Mouse (Mus musculus): ENCODE data around the gene Nup155. TPM values are rescaled to one million over a fixed set of nuclear protein-coding genes. Genes with fewer than 3 reads are reported as not detected.

The Nup155 gene
- polyA plus RNA-seq, 1 experiment from 2014 or later, result 11.4 TPM

Other genes starting within 250 kb of the Nup155 start
- 68.4 and 72.2 TPM in 2 replicates for gene Wdr70, start 10.1 kb upstream of the Nup155 start, polyA plus RNA-seq (2015; fragmentation: Nextera tagmentation; extraction: Ambion mirVana)
- gene Cplane1, start 59.8 kb downstream of the Nup155 start, polyA plus RNA-seq (2015; fragmentation: Nextera tagmentation; extraction: Ambion mirVana), result 18.5 and 19.0 TPM in 2 replicates